Mouse (Mus musculus): ENCODE results near the gene Cd276. TPM values are rescaled to one million over a fixed set of nuclear protein-coding genes. Genes with fewer than 3 reads are reported as not detected.
"Not testable (repeated sequence)": the region's sequence is repeated elsewhere in the genome, so short reads cannot be mapped to it uniquely, and the experiment has no call there.

The Cd276 gene
- polyA plus RNA-seq, 1 experiment from 2014 or later: 59.5 TPM

GRCm38 (mm10) chr9:58580453-58581195 lies 25.4 kb upstream of the Cd276 start:
- H3K4me2 ChIP-seq (ENCODE audit: low read depth, severe bottlenecking); H3K27ac ChIP-seq (replicated peaks; ENCODE audit: low read depth, low read length); H3K9ac ChIP-seq (ENCODE audit: low read length); H3K9me3 ChIP-seq (ENCODE audit: control insufficient read depth, low read length); ATAC-seq (ENCODE audit: insufficient number of reproducible peaks, low FRiP score, low TSS enrichment, low read depth); H3K4me3 ChIP-seq (ENCODE audit: low read depth, low read length); DNase-seq (ENCODE audit: low spot score); H3K27me3 ChIP-seq (ENCODE audit: control insufficient read depth, insufficient read depth, low read length); H3K36me3 ChIP-seq (ENCODE audit: control insufficient read depth, insufficient read depth, low read length); H3K4me1 ChIP-seq (ENCODE audit: control insufficient read depth, insufficient read depth, low read length): not testable (repeated sequence)
- 87% methylated on average over 8 of the region's 10 CpGs for WGBS

- Histone ChIP-seq H3K4me3 (ENCODE audit: low read depth, low read length) (no peak overlapping the region), H3K4me2 (ENCODE audit: low read depth, severe bottlenecking) (no peak overlapping the region), H3K9ac (ENCODE audit: low read length) (no peak overlapping the region), H3K36me3 (ENCODE audit: control insufficient read depth, insufficient read depth, low read length) (no peaks in the 10 kb centered on the region), H3K27me3 (ENCODE audit: control insufficient read depth, insufficient read depth, low read length) (no peaks in the 10 kb centered on the region), H3K9me3 (ENCODE audit: control insufficient read depth, low read length) (no peaks in the 10 kb centered on the region), H3K4me1 (ENCODE audit: control insufficient read depth, insufficient read depth, low read length) (no peaks in the 10 kb centered on the region), H3K27ac (replicated peaks; ENCODE audit: low read depth, low read length) (no peak overlapping the region)
- 32% methylated on average over 3 of the region's 3 CpGs for WGBS
- peak; percentile 83 for DNase-seq (ENCODE audit: low spot score)
- no peak for ATAC-seq (ENCODE audit: insufficient number of reproducible peaks, low FRiP score, low TSS enrichment, low read depth)
Measured at GRCm38 (mm10) chr9:58578669-58579068, 23.4 kb upstream of the Cd276 start.

GRCm38 (mm10) chr9:58571001-58571400 lies 15.8 kb upstream of the Cd276 start:
- Histone ChIP-seq H3K9ac (ENCODE audit: low read length) (no peak overlapping the region), H3K4me3 (ENCODE audit: low read depth, low read length) (no peak overlapping the region), H3K36me3 (ENCODE audit: control insufficient read depth, insufficient read depth, low read length) (no peaks in the 10 kb centered on the region), H3K27ac (replicated peaks; ENCODE audit: low read depth, low read length) (no peak overlapping the region), H3K4me1 (ENCODE audit: control insufficient read depth, insufficient read depth, low read length) (no peaks in the 10 kb centered on the region), H3K27me3 (ENCODE audit: control insufficient read depth, insufficient read depth, low read length) (no peaks in the 10 kb centered on the region), H3K9me3 (ENCODE audit: control insufficient read depth, low read length) (no peaks in the 10 kb centered on the region), H3K4me2 (ENCODE audit: low read depth, severe bottlenecking) (no peak overlapping the region)
- 100% methylated on average over 1 of the region's 1 CpGs for WGBS
- ATAC-seq (ENCODE audit: insufficient number of reproducible peaks, low FRiP score, low TSS enrichment, low read depth): no peak
- DNase-seq (ENCODE audit: low spot score): no peak

- H3K9me3 ChIP-seq (ENCODE audit: control insufficient read depth, low read length): no peaks in the 10 kb centered on the region
- H3K36me3 ChIP-seq (ENCODE audit: control insufficient read depth, insufficient read depth, low read length): no peaks in the 10 kb centered on the region
- no peak for DNase-seq (ENCODE audit: low spot score)
- no peaks in the 10 kb centered on the region for H3K4me1 ChIP-seq (ENCODE audit: control insufficient read depth, insufficient read depth, low read length)
- H3K9ac ChIP-seq (ENCODE audit: low read length): no peak overlapping the region
- H3K4me2 ChIP-seq (ENCODE audit: low read depth, severe bottlenecking): no peak overlapping the region
- H3K27ac ChIP-seq (replicated peaks; ENCODE audit: low read depth, low read length): no peak overlapping the region
- no peak for ATAC-seq (ENCODE audit: insufficient number of reproducible peaks, low FRiP score, low TSS enrichment, low read depth)
- no peaks in the 10 kb centered on the region for H3K27me3 ChIP-seq (ENCODE audit: control insufficient read depth, insufficient read depth, low read length)
- no peak overlapping the region for H3K4me3 ChIP-seq (ENCODE audit: low read depth, low read length)
Measured at GRCm38 (mm10) chr9:58567682-58568081, 12.4 kb upstream of the Cd276 start.

- H3K27ac ChIP-seq (replicated peaks; ENCODE audit: low read depth, low read length); DNase-seq (ENCODE audit: low spot score); H3K4me2 ChIP-seq (ENCODE audit: low read depth, severe bottlenecking); H3K27me3 ChIP-seq (ENCODE audit: control insufficient read depth, insufficient read depth, low read length); H3K36me3 ChIP-seq (ENCODE audit: control insufficient read depth, insufficient read depth, low read length); H3K9ac ChIP-seq (ENCODE audit: low read length); H3K4me1 ChIP-seq (ENCODE audit: control insufficient read depth, insufficient read depth, low read length); H3K9me3 ChIP-seq (ENCODE audit: control insufficient read depth, low read length); H3K4me3 ChIP-seq (ENCODE audit: low read depth, low read length); ATAC-seq (ENCODE audit: insufficient number of reproducible peaks, low FRiP score, low TSS enrichment, low read depth): not testable (repeated sequence)
- 84% methylated on average over 3 of the region's 3 CpGs for WGBS
Measured at GRCm38 (mm10) chr9:58565945-58566344, 10.7 kb upstream of the Cd276 start.

- H3K27ac ChIP-seq (replicated peaks; ENCODE audit: low read depth, low read length): no peak overlapping the region
- no peaks in the 10 kb centered on the region; the same call in 1 of the 2 replicates for H3K4me1 ChIP-seq (ENCODE audit: control insufficient read depth, insufficient read depth, low read length)
- no peaks in the 10 kb centered on the region for H3K27me3 ChIP-seq (ENCODE audit: control insufficient read depth, insufficient read depth, low read length)
- H3K9me3 ChIP-seq (ENCODE audit: control insufficient read depth, low read length): no peaks in the 10 kb centered on the region
- DNase-seq (ENCODE audit: low spot score) (no peak), ATAC-seq (ENCODE audit: insufficient number of reproducible peaks, low FRiP score, low TSS enrichment, low read depth) (no peak)
- H3K4me2 ChIP-seq (ENCODE audit: low read depth, severe bottlenecking): no peak overlapping the region
- no peak overlapping the region for H3K9ac ChIP-seq (ENCODE audit: low read length)
- H3K4me3 ChIP-seq (ENCODE audit: low read depth, low read length): no peak overlapping the region
- WGBS: 77% methylated on average over 3 of the region's 3 CpGs
- no peaks in the 10 kb centered on the region for H3K36me3 ChIP-seq (ENCODE audit: control insufficient read depth, insufficient read depth, low read length)
Measured at GRCm38 (mm10) chr9:58560211-58560610, 5.0 kb upstream of the Cd276 start.

GRCm38 (mm10) chr9:58557457-58558455 lies 2.5 kb upstream of the Cd276 start:
- 83% methylated on average over 3 of the region's 3 CpGs for WGBS
- ATAC-seq (ENCODE audit: insufficient number of reproducible peaks, low FRiP score, low TSS enrichment, low read depth): no peak
- H3K27me3 ChIP-seq (ENCODE audit: control insufficient read depth, insufficient read depth, low read length): no peaks in the 10 kb centered on the region
- no peak overlapping the region for H3K27ac ChIP-seq (replicated peaks; ENCODE audit: low read depth, low read length)
- H3K4me2 ChIP-seq (ENCODE audit: low read depth, severe bottlenecking): no peak overlapping the region
- H3K9ac ChIP-seq (ENCODE audit: low read length): no peak overlapping the region
- no peaks in the 10 kb centered on the region for H3K9me3 ChIP-seq (ENCODE audit: control insufficient read depth, low read length)
- peaks cover 3% of the 10 kb centered on the region; the same call in 1 of the 2 replicates for H3K4me1 ChIP-seq (ENCODE audit: control insufficient read depth, insufficient read depth, low read length)
- H3K36me3 ChIP-seq (ENCODE audit: control insufficient read depth, insufficient read depth, low read length): no peaks in the 10 kb centered on the region
- DNase-seq (ENCODE audit: low spot score): no peak
- no peak overlapping the region for H3K4me3 ChIP-seq (ENCODE audit: low read depth, low read length)

- Histone ChIP-seq H3K4me3 (ENCODE audit: low read depth, low read length) (no peak overlapping the region), H3K27me3 (ENCODE audit: control insufficient read depth, insufficient read depth, low read length) (no peaks in the 10 kb centered on the region), H3K36me3 (ENCODE audit: control insufficient read depth, insufficient read depth, low read length) (no peaks in the 10 kb centered on the region), H3K4me2 (ENCODE audit: low read depth, severe bottlenecking) (no peak overlapping the region), H3K9ac (ENCODE audit: low read length) (no peak overlapping the region), H3K27ac (replicated peaks; ENCODE audit: low read depth, low read length) (no peak overlapping the region), H3K9me3 (ENCODE audit: control insufficient read depth, low read length) (no peaks in the 10 kb centered on the region), H3K4me1 (ENCODE audit: control insufficient read depth, insufficient read depth, low read length) (peaks cover 3% of the 10 kb centered on the region; the same call in 1 of the 2 replicates)
- 76% methylated on average over 7 of the region's 7 CpGs for WGBS
- DNase-seq (ENCODE audit: low spot score) (no peak), ATAC-seq (ENCODE audit: insufficient number of reproducible peaks, low FRiP score, low TSS enrichment, low read depth) (no peak)
Measured at GRCm38 (mm10) chr9:58556627-58557026, 1.4 kb upstream of the Cd276 start.
